Mouse (Mus musculus): ENCODE data around the gene Gm11232. TPM values are rescaled to one million over a fixed set of nuclear protein-coding genes. Genes with fewer than 3 reads are reported as not detected.

Gene Gm11232
- polyA plus RNA-seq, 1 experiment from 2014 or later, result 0.23 TPM

DNA sequence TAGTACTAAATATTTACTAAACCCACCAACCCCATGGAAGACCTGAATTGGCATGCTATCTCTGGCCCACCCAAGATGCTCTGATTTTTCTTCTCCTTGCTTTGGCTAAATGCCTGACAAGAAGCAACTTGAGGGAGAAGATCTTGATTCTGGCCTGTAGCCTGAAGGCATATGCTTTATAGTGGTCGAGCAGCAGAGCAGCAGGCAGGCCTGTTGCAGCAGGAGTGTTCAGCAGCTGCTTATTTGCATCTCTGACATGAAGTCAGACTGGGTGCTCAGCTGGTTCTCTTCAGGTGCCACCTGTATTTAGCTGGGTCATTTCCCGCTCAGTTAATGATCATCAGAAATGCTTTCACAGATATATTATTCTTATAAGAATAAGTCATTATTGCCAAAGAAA is 30.2 kb downstream of the Gm11232 start:
- H3K9ac ChIP-seq (ENCODE audit: low read depth, low read length), result no peak overlapping the region
- H3K4me2 ChIP-seq (ENCODE audit: low read depth, low read length), result no peak overlapping the region
- no peak overlapping the region for H3K27ac ChIP-seq (ENCODE audit: low read length)
- H3K36me3 ChIP-seq (ENCODE audit: control insufficient read depth, insufficient read depth, low read length), result no peaks in the 10 kb centered on the region
- no peak for ATAC-seq
- H3K4me1 ChIP-seq (ENCODE audit: control insufficient read depth, insufficient read depth, low read length), result no peaks in the 10 kb centered on the region
- H3K27me3 ChIP-seq (replicated peaks; ENCODE audit: control insufficient read depth, insufficient read depth, low read length), result no peaks in the 10 kb centered on the region
- 40% methylated on average over 2 of the region's 2 CpGs for WGBS
- no peak overlapping the region for H3K4me3 ChIP-seq (ENCODE audit: low read length)
- no peaks in the 10 kb centered on the region for H3K9me3 ChIP-seq (ENCODE audit: control insufficient read depth, low read length)

DNA sequence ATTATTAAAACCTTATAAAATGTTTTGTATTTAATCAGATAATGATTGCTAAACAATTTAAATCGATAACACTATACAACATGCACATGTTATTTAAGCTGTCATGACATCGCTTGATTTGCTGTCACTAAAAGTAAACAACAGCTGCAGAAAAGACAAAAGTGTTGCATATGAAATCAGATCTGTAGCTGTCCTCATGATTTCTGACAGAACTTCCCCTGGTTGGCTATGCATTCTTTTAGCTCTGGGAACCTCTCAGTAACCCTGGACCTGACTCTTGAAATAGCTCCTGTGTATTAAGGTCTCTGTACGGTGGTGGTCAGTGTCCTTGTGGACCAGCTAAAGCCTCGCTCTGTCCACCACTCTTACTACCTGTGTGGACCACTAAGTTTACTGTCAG is 30.7 kb downstream of the Gm11232 start:
- no peak overlapping the region for H3K4me3 ChIP-seq (ENCODE audit: low read length)
- no peaks in the 10 kb centered on the region for H3K4me1 ChIP-seq (ENCODE audit: control insufficient read depth, insufficient read depth, low read length)
- H3K9me3 ChIP-seq (ENCODE audit: control insufficient read depth, low read length), result no peaks in the 10 kb centered on the region
- no peak overlapping the region for H3K27ac ChIP-seq (ENCODE audit: low read length)
- H3K4me2 ChIP-seq (ENCODE audit: low read depth, low read length), result no peak overlapping the region
- 75% methylated on average over 4 of the region's 4 CpGs for WGBS
- no peak for ATAC-seq
- no peaks in the 10 kb centered on the region for H3K36me3 ChIP-seq (ENCODE audit: control insufficient read depth, insufficient read depth, low read length)
- no peak overlapping the region for H3K9ac ChIP-seq (ENCODE audit: low read depth, low read length)
- H3K27me3 ChIP-seq (replicated peaks; ENCODE audit: control insufficient read depth, insufficient read depth, low read length), result no peaks in the 10 kb centered on the region

GRCm38 (mm10) chr4:71725889-71726288 is 31.9 kb downstream of the Gm11232 start:
- no peak overlapping the region for H3K4me3 ChIP-seq (ENCODE audit: low read length)
- H3K9me3 ChIP-seq (ENCODE audit: control insufficient read depth, low read length), result no peaks in the 10 kb centered on the region
- H3K36me3 ChIP-seq (ENCODE audit: control insufficient read depth, insufficient read depth, low read length), result no peaks in the 10 kb centered on the region
- no peak overlapping the region for H3K9ac ChIP-seq (ENCODE audit: low read depth, low read length)
- WGBS, result 77% methylated on average over 2 of the region's 2 CpGs
- H3K4me1 ChIP-seq (ENCODE audit: control insufficient read depth, insufficient read depth, low read length), result no peaks in the 10 kb centered on the region
- no peaks in the 10 kb centered on the region for H3K27me3 ChIP-seq (replicated peaks; ENCODE audit: control insufficient read depth, insufficient read depth, low read length)
- no peak for ATAC-seq
- H3K4me2 ChIP-seq (ENCODE audit: low read depth, low read length), result no peak overlapping the region
- no peak overlapping the region for H3K27ac ChIP-seq (ENCODE audit: low read length)
